Mouse (Mus musculus) hindbrain, embryonic 16.5 days (tissue): ENCODE results near the gene Prlhr. TPM values are rescaled to one million over a fixed set of nuclear protein-coding genes. Genes with fewer than 3 reads are reported as not detected.

Experiments
- ATAC-seq: fragments of 200-750 bp; cut with Nextera tagmentation; 2 replicates; pipeline ENCODE4 v1.8.0; 2017; ENCODE audit warnings: moderate TSS enrichment, moderate library complexity
- H3K27ac ChIP-seq: fragments of 300-500 bp; sonication (generic); 2 replicates; pipeline ENCODE4 v1.5.1; 2014; ENCODE audit warnings: low read depth, mild to moderate bottlenecking, control low read depth, low read length, moderate library complexity
- H3K27me3 ChIP-seq: fragments of 300-500 bp; sonication (generic); replicated peaks from 2 replicates; pipeline ENCODE4 v1.6.1; 2014; ENCODE audit warnings: low read length; ENCODE audit not compliant: control insufficient read depth, insufficient read depth
- H3K36me3 ChIP-seq: fragments of 300-500 bp; sonication (generic); 2 replicates; pipeline ENCODE4 v1.6.1; 2014; ENCODE audit warnings: mild to moderate bottlenecking, low read length, moderate library complexity, mixed read lengths; ENCODE audit not compliant: control insufficient read depth, insufficient read depth
- H3K4me1 ChIP-seq: fragments of 300-500 bp; sonication (generic); 2 replicates; pipeline ENCODE4 v1.6.1; 2014; ENCODE audit warnings: low read depth, low read length; ENCODE audit not compliant: control insufficient read depth, insufficient read depth
- H3K4me2 ChIP-seq: fragments of 300-500 bp; sonication (generic); 2 replicates; pipeline ENCODE4 v1.6.1; 2014; ENCODE audit warnings: mild to moderate bottlenecking, low read length, control low read depth, moderate library complexity
- H3K4me3 ChIP-seq: fragments of 300-500 bp; sonication (generic); 2 replicates; pipeline ENCODE4 v1.5.1; 2014; ENCODE audit warnings: mild to moderate bottlenecking, low read length, control low read depth, moderate library complexity
- H3K9ac ChIP-seq: fragments of 300-500 bp; sonication (generic); 2 replicates; pipeline ENCODE4 v1.6.1; 2014; ENCODE audit warnings: low read depth, mild to moderate bottlenecking, control low read depth, low read length, moderate library complexity
- H3K9me3 ChIP-seq: fragments of 300-500 bp; sonication (generic); 2 replicates; pipeline ENCODE4 v1.6.1; 2014; ENCODE audit warnings: mild to moderate bottlenecking, low read length, moderate library complexity; ENCODE audit not compliant: control insufficient read depth
- WGBS: fragments of 180-500 bp; shearing (Covaris S2); extraction: QIAGEN DNeasy Blood & Tissue Kit; methylation state at CpG from one replicate; pipeline ENCODE4 v1.1.7; 2014; 5-methylcytosine and 5-hydroxymethylcytosine counted together
- polyA plus RNA-seq: library from polyadenylated mRNA; unstranded; fragments of >200 nt; fragmentation: Nextera tagmentation; extraction: Ambion mirVana; gene quantifications from 2 replicates; pipeline ENCODE4 v1.2.1, GENCODE M21; 2015

Gene Prlhr
- polyA plus RNA-seq, 1 experiment from 2014 or later: 0.35 TPM

GRCm38 (mm10) chr19:60455791-60456190 lies 12.3 kb downstream of the Prlhr start:
- Histone ChIP-seq H3K4me2 (no peak overlapping the region), H3K4me1 (no peaks in the 10 kb centered on the region), H3K27ac (no peak overlapping the region), H3K9me3 (no peaks in the 10 kb centered on the region), H3K4me3 (no peak overlapping the region), H3K27me3 (no peaks in the 10 kb centered on the region), H3K36me3 (no peaks in the 10 kb centered on the region), H3K9ac (no peak overlapping the region)
- ATAC-seq: no peak
- 78% methylated on average over 1 of the region's 1 CpGs for WGBS

GRCm38 (mm10) chr19:60440531-60440930 lies 27.6 kb downstream of the Prlhr start:
- Histone ChIP-seq H3K36me3 (no peaks in the 10 kb centered on the region), H3K27ac (no peak overlapping the region), H3K9ac (no peak overlapping the region), H3K4me1 (no peaks in the 10 kb centered on the region), H3K4me2 (no peak overlapping the region), H3K4me3 (no peak overlapping the region), H3K27me3 (no peaks in the 10 kb centered on the region), H3K9me3 (no peaks in the 10 kb centered on the region)
- no peak for ATAC-seq

GRCm38 (mm10) chr19:60440083-60440482 lies 28.0 kb downstream of the Prlhr start:
- Histone ChIP-seq H3K4me1 (no peaks in the 10 kb centered on the region), H3K9ac (no peak overlapping the region; the same call in 1 of the 2 replicates), H3K4me3 (no peak overlapping the region), H3K4me2 (no peak overlapping the region), H3K36me3 (no peaks in the 10 kb centered on the region), H3K27ac (no peak overlapping the region), H3K9me3 (no peaks in the 10 kb centered on the region), H3K27me3 (no peaks in the 10 kb centered on the region)
- 62% methylated on average over 5 of the region's 5 CpGs for whole genome bisulfite sequencing
- ATAC-seq: no peak

GRCm38 (mm10) chr19:60437566-60438241 lies 30.4 kb downstream of the Prlhr start:
- Histone ChIP-seq H3K27ac (no peak overlapping the region), H3K27me3 (no peaks in the 10 kb centered on the region), H3K4me2 (no peak overlapping the region), H3K36me3 (no peaks in the 10 kb centered on the region), H3K9ac (no peak overlapping the region), H3K4me1 (no peaks in the 10 kb centered on the region), H3K9me3 (no peaks in the 10 kb centered on the region), H3K4me3 (no peak overlapping the region)
- 54% methylated on average over 6 of the region's 6 CpGs for WGBS
- ATAC-seq: no peak

- Histone ChIP-seq H3K27me3 (no peaks in the 10 kb centered on the region), H3K36me3 (no peaks in the 10 kb centered on the region), H3K9me3 (no peaks in the 10 kb centered on the region), H3K4me2 (no peak overlapping the region), H3K4me3 (no peak overlapping the region), H3K4me1 (no peaks in the 10 kb centered on the region), H3K27ac (no peak overlapping the region), H3K9ac (no peak overlapping the region)
- ATAC-seq: no peak
- WGBS: 90% methylated on average over 6 of the region's 6 CpGs
Measured at GRCm38 (mm10) chr19:60432347-60433129, 35.6 kb downstream of the Prlhr start.

- Histone ChIP-seq H3K27me3 (no peaks in the 10 kb centered on the region), H3K36me3 (no peaks in the 10 kb centered on the region), H3K4me3 (no peak overlapping the region), H3K4me1 (no peaks in the 10 kb centered on the region), H3K27ac (no peak overlapping the region), H3K4me2 (no peak overlapping the region), H3K9ac (no peak overlapping the region), H3K9me3 (no peaks in the 10 kb centered on the region)
- peak; percentile 67; the same call in 1 of the 2 replicates for ATAC-seq
- 54% methylated on average over 1 of the region's 1 CpGs for WGBS
Measured at GRCm38 (mm10) chr19:60417611-60418010, 50.5 kb downstream of the Prlhr start.

Other genes starting within 250 kb of the Prlhr start
- gene Fam204a, start 241.6 kb downstream of the Prlhr start, polyA plus RNA-seq: 50.3 and 55.0 TPM in 2 replicates
- 15.5 and 18.6 TPM in 2 replicates for gene Cacul1, start 112.7 kb upstream of the Prlhr start, polyA plus RNA-seq